Mouse (Mus musculus) embryonic stem cell, embryonic (primary cell): ENCODE data around the gene Zbtb8a.

Source experiments
- CTCF ChIA-PET, 4 experiments: fragments of 300-600 bp in 2 of 4; fragments of 350-600 bp in 2 of 4; sonication (Branson Sonifier 250); formaldehyde crosslinking; loops; one replicate each; lab custom pipeline; 2022; ENCODE audit warnings: inconsistent platforms in 2 of 4; lab: Charles Lee
- POLR2A ChIA-PET, 4 experiments: fragments of 300-600 bp in 2 of 4; fragments of 350-600 bp in 2 of 4; sonication (Branson Sonifier 250); formaldehyde crosslinking; loops; one replicate each; lab custom pipeline; 2022; ENCODE audit warnings: antibody characterized with exemption in 4 of 4, inconsistent platforms in 1 of 4; lab: Charles Lee

The Zbtb8a gene

GRCm38 (mm10) chr4:129362771-129363170 lies 15.1 kb downstream of the Zbtb8a start:
- ChIA-PET POLR2A (interaction anchor here (0.5 to 6.4 kb wide), 27 partner anchors 9 to 429 kb away, joined by 3 to 44 read pairs (median 4); partner anchors contain the start of genes Bsdc1 (in 1 of the 4), C77080 (in 1 of the 4), Rnf19b (in 1 of the 4) and Zbtb8a (in 1 of the 4)), CTCF (interaction anchor here (0.5 to 2.4 kb wide), 15 partner anchors 9 to 250 kb away, joined by 3 to 10 read pairs (median 3); no protein-coding TSS in a partner anchor)

GRCm38 (mm10) chr4:129362238-129362637 lies 15.7 kb downstream of the Zbtb8a start:
- ChIA-PET CTCF (interaction anchor here in 3 of 4 experiments (0.5 to 2.4 kb wide), 9 partner anchors 10 to 246 kb away, joined by 3 to 11 read pairs (median 4); no protein-coding TSS in a partner anchor), POLR2A (interaction anchor here (0.5 to 6.4 kb wide), 19 partner anchors 9 to 429 kb away, joined by 3 to 44 read pairs (median 4); partner anchors contain the start of genes Bsdc1 (in 1 of the 4) and C77080 (in 1 of the 4))

- POLR2A ChIA-PET, result interaction anchor here in 3 of 4 experiments (0.7 to 1.4 kb wide), 7 partner anchors 10 to 135 kb away, joined by 3 to 5 read pairs (median 3); no protein-coding TSS in a partner anchor
- CTCF ChIA-PET, result interaction anchor here in 1 of 4 experiments (0.6 to 1.0 kb wide), 2 partner anchors 17 to 396 kb away, joined by 3 read pairs; no protein-coding TSS in a partner anchor
Measured at GRCm38 (mm10) chr4:129357613-129358163, 20.2 kb downstream of the Zbtb8a start.

- ChIA-PET POLR2A (interaction anchor here in 1 of 4 experiments (1.5 to 2.2 kb wide), 2 partner anchors 24 to 107 kb away, joined by 3 to 8 read pairs; partner anchors contain the start of genes Bsdc1 and Zbtb8a), CTCF (no interaction called here)
Measured at GRCm38 (mm10) chr4:129354236-129354635, 23.7 kb downstream of the Zbtb8a start.

- CTCF ChIA-PET, result no interaction called here
- POLR2A ChIA-PET, result interaction anchor here in 2 of 4 experiments (0.6 to 2.2 kb wide), 11 partner anchors 10 to 288 kb away, joined by 3 to 8 read pairs (median 3); partner anchors contain the start of genes Bsdc1 (in 2 of the 2), Txlna (in 1 of the 2) and Zbtb8a (in 1 of the 2)
Measured at GRCm38 (mm10) chr4:129353176-129353575, 24.7 kb downstream of the Zbtb8a start.

GRCm38 (mm10) chr4:129351111-129351510 lies 26.8 kb downstream of the Zbtb8a start:
- ChIA-PET CTCF (interaction anchor here (0.5 to 2.2 kb wide), 19 partner anchors 9 to 1405 kb away, joined by 3 to 23 read pairs (median 4); partner anchors contain the start of gene Zbtb8b (in 1 of the 4)), POLR2A (interaction anchor here in 3 of 4 experiments (0.6 to 2.7 kb wide), 41 partner anchors 9 to 290 kb away, joined by 3 to 18 read pairs (median 4); partner anchors contain the start of genes Rbbp4 (in 2 of the 3), Bsdc1 (in 1 of the 3), Txlna (in 1 of the 3) and Zbtb8os (in 1 of the 3))

GRCm38 (mm10) chr4:129350644-129351043 lies 27.3 kb downstream of the Zbtb8a start:
- ChIA-PET POLR2A (interaction anchor here in 3 of 4 experiments (0.6 to 2.7 kb wide), 38 partner anchors 8 to 290 kb away, joined by 3 to 18 read pairs (median 4); partner anchors contain the start of genes Bsdc1 (in 1 of the 3), Rbbp4 (in 1 of the 3), Txlna (in 1 of the 3) and Zbtb8os (in 1 of the 3)), CTCF (interaction anchor here (0.5 to 2.2 kb wide), 19 partner anchors 9 to 769 kb away, joined by 3 to 23 read pairs (median 4); partner anchors contain the start of gene Zbtb8b (in 1 of the 4))

- POLR2A ChIA-PET, result interaction anchor here in 3 of 4 experiments (0.9 to 2.3 kb wide), 10 partner anchors 9 to 163 kb away, joined by 3 to 11 read pairs (median 3); partner anchors contain the start of genes Bsdc1 (in 2 of the 3), Rbbp4 (in 1 of the 3) and Zbtb8os (in 1 of the 3)
Measured at GRCm38 (mm10) chr4:129346481-129347154, 31.3 kb downstream of the Zbtb8a start.

GRCm38 (mm10) chr4:129342705-129343104 lies 35.2 kb downstream of the Zbtb8a start:
- POLR2A ChIA-PET, result interaction anchor here in 3 of 4 experiments (0.7 to 1.4 kb wide), 6 partner anchors 8 to 178 kb away, joined by 3 to 5 read pairs (median 3); no protein-coding TSS in a partner anchor
- CTCF ChIA-PET, result interaction anchor here in 3 of 4 experiments (0.6 to 1.5 kb wide), 3 partner anchors 113 to 228 kb away, joined by 3 to 4 read pairs (median 3); partner anchors contain the start of gene Bsdc1 (in 1 of the 3)

More at GRCm38 (mm10) chr4:129346481-129347154, 31.3 kb downstream of the Zbtb8a start:
- CTCF ChIA-PET, result interaction anchor here in 3 of 4 experiments (0.5 to 3.0 kb wide), 6 partner anchors 15 to 115 kb away, joined by 4 to 18 read pairs (median 8); partner anchors contain the start of gene Bsdc1 (in 1 of the 3)

- POLR2A ChIA-PET, result interaction anchor here in 3 of 4 experiments (0.6 to 1.4 kb wide), 6 partner anchors 9 to 309 kb away, joined by 3 to 5 read pairs (median 3); no protein-coding TSS in a partner anchor
- CTCF ChIA-PET, result interaction anchor here in 2 of 4 experiments (0.5 to 1.5 kb wide), 4 partner anchors 114 to 530 kb away, joined by 3 to 6 read pairs (median 4); partner anchors contain the start of gene Bsdc1 (in 1 of the 2)
Measured at GRCm38 (mm10) chr4:129341888-129342287, 36.0 kb downstream of the Zbtb8a start.

- POLR2A ChIA-PET, result interaction anchor here in 2 of 4 experiments (0.6 kb wide), 2 partner anchors 114 to 215 kb away, joined by 3 to 4 read pairs; no protein-coding TSS in a partner anchor
- CTCF ChIA-PET, result interaction anchor here in 3 of 4 experiments (0.6 to 0.7 kb wide), 3 partner anchors 19 to 553 kb away, joined by 3 to 4 read pairs (median 3); no protein-coding TSS in a partner anchor
Measured at GRCm38 (mm10) chr4:129339743-129340142, 38.2 kb downstream of the Zbtb8a start.

GRCm38 (mm10) chr4:129336291-129336690 lies 41.6 kb downstream of the Zbtb8a start:
- CTCF ChIA-PET, result interaction anchor here in 1 of 4 experiments (0.6 kb wide), 1 partner anchor 1487 kb away, joined by 3 read pairs; no protein-coding TSS in a partner anchor
- POLR2A ChIA-PET, result interaction anchor here (1.0 to 7.0 kb wide), 13 partner anchors 9 to 125 kb away, joined by 3 to 35 read pairs (median 4); partner anchors contain the start of gene Bsdc1 (in 1 of the 4)

- ChIA-PET POLR2A (interaction anchor here in 3 of 4 experiments (0.6 to 7.0 kb wide), 33 partner anchors 8 to 273 kb away, joined by 3 to 35 read pairs (median 4); partner anchors contain the start of gene Bsdc1 (in 3 of the 3)), CTCF (interaction anchor here in 2 of 4 experiments (0.7 to 0.8 kb wide), 2 partner anchors 105 to 1429 kb away, joined by 3 read pairs; no protein-coding TSS in a partner anchor)
Measured at GRCm38 (mm10) chr4:129335216-129336074, 42.5 kb downstream of the Zbtb8a start, which contains the start of the genes Rbbp4 and Zbtb8os. Gene Rbbp4 (minus strand): TSS chr4:129335370. Gene Zbtb8os (plus strand): TSS chr4:129335695.

GRCm38 (mm10) chr4:129334677-129335215 lies 43.2 kb downstream of the Zbtb8a start:
- ChIA-PET POLR2A (interaction anchor here in 2 of 4 experiments (0.6 to 7.0 kb wide), 36 partner anchors 9 to 274 kb away, joined by 3 to 35 read pairs (median 4); partner anchors contain the start of genes Bsdc1 (in 2 of the 2), S100pbp (in 1 of the 2) and Yars (in 1 of the 2)), CTCF (interaction anchor here in 2 of 4 experiments (0.7 to 0.8 kb wide), 2 partner anchors 104 to 1428 kb away, joined by 3 read pairs; no protein-coding TSS in a partner anchor)

GRCm38 (mm10) chr4:129332846-129333245 lies 45.1 kb downstream of the Zbtb8a start:
- CTCF ChIA-PET, result no interaction called here
- POLR2A ChIA-PET, result interaction anchor here in 2 of 4 experiments (0.7 to 7.0 kb wide), 12 partner anchors 9 to 220 kb away, joined by 3 to 35 read pairs (median 7); partner anchors contain the start of gene Bsdc1 (in 2 of the 2)
